Mouse (Mus musculus) lung, embryonic 15.5 days (tissue): ENCODE data around the gene Nelfcd. TPM values are rescaled to one million over a fixed set of nuclear protein-coding genes. Genes with fewer than 3 reads are reported as not detected.

Experiments used
- polyA plus RNA-seq: library from polyadenylated mRNA; unstranded; fragments of >200 nt; fragmentation: Nextera tagmentation; extraction: Ambion mirVana; gene quantifications from 2 replicates; pipeline ENCODE4 v1.2.1, GENCODE M21; 2015

The Nelfcd gene
- polyA plus RNA-seq, 1 experiment from 2014 or later: 138 TPM

Other genes starting within 250 kb of the Nelfcd start
- gene Gnas, start 131.5 kb upstream of the Nelfcd start, polyA plus RNA-seq: 2,028 and 2,095 TPM in 2 replicates
- gene Gm20721, start 69.1 kb upstream of the Nelfcd start, polyA plus RNA-seq: 25.3 and 26.4 TPM in 2 replicates
- gene Ctsz, start 23.2 kb downstream of the Nelfcd start, polyA plus RNA-seq: 212 and 217 TPM in 2 replicates
- 6.6 and 7.9 TPM in 2 replicates for gene Tubb1, start 34.9 kb downstream of the Nelfcd start, polyA plus RNA-seq
- gene Atp5e, start 48.3 kb downstream of the Nelfcd start, polyA plus RNA-seq: 761 and 785 TPM in 2 replicates
- 116 TPM in 2 replicates for gene Prelid3b, start 57.3 kb downstream of the Nelfcd start, polyA plus RNA-seq
- gene Zfp831, start 227.7 kb downstream of the Nelfcd start, polyA plus RNA-seq: 0.02 and 0.03 TPM in 2 replicates